Mouse (Mus musculus) megakaryocyte, adult 5-6 weeks (primary cell): ENCODE measurements around the gene Mcrip2. TPM values are rescaled to one million over a fixed set of nuclear protein-coding genes. Genes with fewer than 3 reads are reported as not detected.
A peak's percentile ranks its signal among the peaks of the same experiment; 100 is the strongest.

Source experiments
- ATAC-seq: 2 replicates; pipeline ENCODE4 v1.8.0; 2016; ENCODE audit warnings: mild to moderate bottlenecking, inconsistent platforms; ENCODE audit not compliant: poor library complexity, severe bottlenecking
- total RNA-seq, 2 experiments: library from RNA; stranded (forward) in 1 of 2; stranded (reverse) in 1 of 2; fragments of 153-499, 151-499 nt in 1 of 2; fragments of 221-1000, 200-1000 nt in 1 of 2; gene quantifications; 2 replicates each; pipeline versions ENCODE4 v1.2.3 to v1.2.4; 2015 to 2017

Mcrip2 gene
- total RNA-seq, 2 experiments from 2014 or later = 3.1 to 3.5 TPM

DNA sequence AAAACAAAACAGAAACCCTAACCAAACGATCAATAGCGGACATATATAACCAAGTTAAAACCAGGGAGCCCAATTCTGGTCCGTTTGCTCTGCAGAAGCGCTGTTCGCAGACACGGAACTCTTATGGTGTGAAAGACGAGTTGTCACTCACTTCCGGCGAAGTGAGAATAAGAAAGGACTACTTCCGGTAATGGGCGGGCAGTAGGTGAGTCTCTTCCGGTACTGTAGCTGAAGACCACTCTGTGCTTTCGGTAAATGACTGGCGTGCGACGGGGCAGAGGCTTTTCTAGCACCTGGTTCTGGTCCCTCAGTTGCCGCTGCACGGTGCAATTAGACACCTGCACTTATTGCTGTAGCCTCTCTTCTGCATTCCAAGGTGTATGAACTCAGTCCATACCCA lies 45.1 kb downstream of the Mcrip2 start, which contains the start of gene Wdr24:
Gene Wdr24, plus strand, starts transcription at position 176 of the 400 bp plus-strand sequence.
- ATAC-seq = peak; percentile 94

- ATAC-seq = peak; percentile 34; the same call in 1 of the 2 replicates
Measured at GRCm38 (mm10) chr17:25818851-25819780, 49.4 kb downstream of the Mcrip2 start.

DNA sequence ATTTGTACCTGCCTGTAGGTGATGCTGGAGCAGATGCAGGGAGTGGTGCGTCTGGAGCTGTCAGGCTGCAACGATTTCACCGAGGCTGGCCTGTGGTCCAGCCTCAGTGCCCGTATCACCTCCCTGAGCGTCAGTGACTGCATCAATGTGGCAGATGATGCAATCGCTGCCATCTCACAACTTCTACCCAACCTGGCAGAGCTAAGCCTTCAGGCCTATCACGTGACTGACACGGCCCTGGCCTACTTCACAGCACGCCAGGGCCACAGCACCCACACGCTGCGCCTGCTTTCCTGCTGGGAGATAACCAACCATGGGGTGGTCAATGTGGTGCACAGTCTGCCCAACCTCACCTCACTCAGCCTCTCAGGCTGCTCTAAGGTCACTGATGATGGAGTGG lies 50.9 kb downstream of the Mcrip2 start:
- ATAC-seq = no peak

Other genes starting within 250 kb of the Mcrip2 start
- gene Gng13, start 151.6 kb downstream of the Mcrip2 start, total RNA-seq (2015) = not detected in 2 replicates
- gene Gng13, start 151.6 kb downstream of the Mcrip2 start, total RNA-seq (2017) = not detected in 2 replicates
- gene Chtf18, start 141.3 kb downstream of the Mcrip2 start, total RNA-seq (2015) = 11.2 and 17.1 TPM in 2 replicates
- 19.9 and 21.8 TPM in 2 replicates for gene Chtf18, start 141.3 kb downstream of the Mcrip2 start, total RNA-seq (2017)
- gene Rpusd1, start 141.1 kb downstream of the Mcrip2 start, total RNA-seq (2015) = 6.0 and 7.0 TPM in 2 replicates
- gene Rpusd1, start 141.1 kb downstream of the Mcrip2 start, total RNA-seq (2017) = 3.9 TPM in 2 replicates
- gene Mslnl, start 132.7 kb downstream of the Mcrip2 start, total RNA-seq (2015) = 0.16 TPM in 1 of 2 replicates, not detected in the other
- gene Mslnl, start 132.7 kb downstream of the Mcrip2 start, total RNA-seq (2017) = not detected in 2 replicates
- gene Msln, start 114.4 kb downstream of the Mcrip2 start, total RNA-seq (2015) = not detected in 2 replicates
- gene Msln, start 114.4 kb downstream of the Mcrip2 start, total RNA-seq (2017) = not detected in 2 replicates
- 11.6 and 14.5 TPM in 2 replicates for gene Narfl, start 95.0 kb downstream of the Mcrip2 start, total RNA-seq (2015)
- 12.8 and 28.3 TPM in 2 replicates for gene Narfl, start 95.0 kb downstream of the Mcrip2 start, total RNA-seq (2017)
- 10.3 and 10.5 TPM in 2 replicates for gene Haghl, start 83.1 kb downstream of the Mcrip2 start, total RNA-seq (2015)
- gene Haghl, start 83.1 kb downstream of the Mcrip2 start, total RNA-seq (2017) = 10.7 and 15.9 TPM in 2 replicates
- not detected in 2 replicates for gene Ccdc78, start 82.2 kb downstream of the Mcrip2 start, total RNA-seq (2015)
- gene Ccdc78, start 82.2 kb downstream of the Mcrip2 start, total RNA-seq (2017) = 0.16 TPM in 1 of 2 replicates, not detected in the other
- gene Fam173a, start 75.9 kb downstream of the Mcrip2 start, total RNA-seq (2015) = 69.7 and 85.6 TPM in 2 replicates
- gene Fam173a, start 75.9 kb downstream of the Mcrip2 start, total RNA-seq (2017) = 17.7 and 36.5 TPM in 2 replicates
- gene AC134908.4, start 73.1 kb downstream of the Mcrip2 start, total RNA-seq (2015) = 0.69 and 7.2 TPM in 2 replicates
- not detected in 2 replicates for gene AC134908.4, start 73.1 kb downstream of the Mcrip2 start, total RNA-seq (2017)
- 2.6 and 3.2 TPM in 2 replicates for gene Metrn, start 71.6 kb downstream of the Mcrip2 start, total RNA-seq (2015)
- gene Metrn, start 71.6 kb downstream of the Mcrip2 start, total RNA-seq (2017) = 8.3 and 11.2 TPM in 2 replicates
- not detected in 2 replicates for gene Fbxl16, start 59.7 kb downstream of the Mcrip2 start, total RNA-seq (2015)
- not detected in 2 replicates for gene Fbxl16, start 59.7 kb downstream of the Mcrip2 start, total RNA-seq (2017)
- gene Wdr24, start 45.1 kb downstream of the Mcrip2 start, total RNA-seq (2015) = 4.6 and 6.9 TPM in 2 replicates
- gene Wdr24, start 45.1 kb downstream of the Mcrip2 start, total RNA-seq (2017) = 12.3 and 15.1 TPM in 2 replicates
- gene Jmjd8, start 39.9 kb downstream of the Mcrip2 start, total RNA-seq (2015) = 6.0 and 7.7 TPM in 2 replicates
- 10.6 and 14.4 TPM in 2 replicates for gene Jmjd8, start 39.9 kb downstream of the Mcrip2 start, total RNA-seq (2017)
- 48.4 and 54.7 TPM in 2 replicates for gene Stub1, start 35.4 kb downstream of the Mcrip2 start, total RNA-seq (2015)
- gene Stub1, start 35.4 kb downstream of the Mcrip2 start, total RNA-seq (2017) = 62.6 and 67.6 TPM in 2 replicates
- gene Rhbdl1, start 31.5 kb downstream of the Mcrip2 start, total RNA-seq (2015) = 0.98 and 1.4 TPM in 2 replicates
- 0.55 and 0.69 TPM in 2 replicates for gene Rhbdl1, start 31.5 kb downstream of the Mcrip2 start, total RNA-seq (2017)
- gene Gm20683, start 27.0 kb downstream of the Mcrip2 start, total RNA-seq (2015) = 0.07 TPM in 1 of 2 replicates, not detected in the other
- gene Gm20683, start 27.0 kb downstream of the Mcrip2 start, total RNA-seq (2017) = 0.33 TPM in 1 of 2 replicates, not detected in the other
- gene Rhot2, start 23.9 kb downstream of the Mcrip2 start, total RNA-seq (2015) = 14.0 and 15.6 TPM in 2 replicates
- 13.9 and 30.4 TPM in 2 replicates for gene Rhot2, start 23.9 kb downstream of the Mcrip2 start, total RNA-seq (2017)
- gene Wdr90, start 7.3 kb downstream of the Mcrip2 start, total RNA-seq (2015) = 17.3 and 19.3 TPM in 2 replicates
- 7.8 and 9.5 TPM in 2 replicates for gene Wdr90, start 7.3 kb downstream of the Mcrip2 start, total RNA-seq (2017)
- 18.9 and 20.3 TPM in 2 replicates for gene Mettl26, start 6.3 kb upstream of the Mcrip2 start, total RNA-seq (2015)
- 3.7 and 6.0 TPM in 2 replicates for gene Mettl26, start 6.3 kb upstream of the Mcrip2 start, total RNA-seq (2017)
- 1.0 and 1.6 TPM in 2 replicates for gene Wfikkn1, start 12.1 kb upstream of the Mcrip2 start, total RNA-seq (2015)
- gene Wfikkn1, start 12.1 kb upstream of the Mcrip2 start, total RNA-seq (2017) = 0.04 and 0.15 TPM in 2 replicates
- 7.9 and 12.8 TPM in 2 replicates for gene Rab40c, start 51.0 kb upstream of the Mcrip2 start, total RNA-seq (2015)
- gene Rab40c, start 51.0 kb upstream of the Mcrip2 start, total RNA-seq (2017) = 9.1 and 16.1 TPM in 2 replicates
- gene Pigq, start 76.2 kb upstream of the Mcrip2 start, total RNA-seq (2015) = 44.2 and 45.2 TPM in 2 replicates
- gene Pigq, start 76.2 kb upstream of the Mcrip2 start, total RNA-seq (2017) = 33.8 and 36.5 TPM in 2 replicates
- gene Nhlrc4, start 76.2 kb upstream of the Mcrip2 start, total RNA-seq (2015) = not detected in 2 replicates
- not detected in 2 replicates for gene Nhlrc4, start 76.2 kb upstream of the Mcrip2 start, total RNA-seq (2017)
- gene A930017K11Rik, start 83.8 kb upstream of the Mcrip2 start, total RNA-seq (2015) = not detected in 2 replicates
- gene A930017K11Rik, start 83.8 kb upstream of the Mcrip2 start, total RNA-seq (2017) = not detected in 2 replicates
- gene Capn15, start 117.0 kb upstream of the Mcrip2 start, total RNA-seq (2015) = 9.1 and 10.4 TPM in 2 replicates
- gene Capn15, start 117.0 kb upstream of the Mcrip2 start, total RNA-seq (2017) = 3.5 and 3.7 TPM in 2 replicates
- gene Rab11fip3, start 200.8 kb upstream of the Mcrip2 start, total RNA-seq (2015) = 0.71 and 1.3 TPM in 2 replicates
- 0.70 and 2.5 TPM in 2 replicates for gene Rab11fip3, start 200.8 kb upstream of the Mcrip2 start, total RNA-seq (2017)
- gene Decr2, start 221.6 kb upstream of the Mcrip2 start, total RNA-seq (2015) = 4.8 and 5.0 TPM in 2 replicates
- gene Decr2, start 221.6 kb upstream of the Mcrip2 start, total RNA-seq (2017) = 11.9 and 13.3 TPM in 2 replicates
- gene Nme4, start 226.8 kb upstream of the Mcrip2 start, total RNA-seq (2015) = 2.3 and 3.5 TPM in 2 replicates
- gene Nme4, start 226.8 kb upstream of the Mcrip2 start, total RNA-seq (2017) = 4.2 and 8.2 TPM in 2 replicates
- 13.1 and 20.1 TPM in 2 replicates for gene Tmem8, start 244.5 kb upstream of the Mcrip2 start, total RNA-seq (2015)
- gene Tmem8, start 244.5 kb upstream of the Mcrip2 start, total RNA-seq (2017) = 11.6 and 14.8 TPM in 2 replicates